Mouse (Mus musculus) CH12.LX (cell line): ENCODE results near the gene Gpr15.

ENCODE experiments used
- CHD1 ChIP-seq: IDR thresholded peaks from 2 replicates; pipeline ENCODE4 v1.6.1; 2012; ENCODE audit warnings: low read depth, low read length, improper control_type of control experiment, inconsistent platforms
- CTCF ChIP-seq, 2 experiments: IDR thresholded peaks in 1 of 2; conservative IDR thresholded peaks in 1 of 2; 2 replicates each; pipeline ENCODE4 v1.5.1; 2011 to 2012; ENCODE audit warnings: low read depth in 2 of 2, low read length in 2 of 2, improper control_type of control experiment in 1 of 2, inconsistent platforms in 1 of 2, mild to moderate bottlenecking in 1 of 2, moderate library complexity in 1 of 2
- EP300 ChIP-seq: IDR thresholded peaks from 2 replicates; pipeline ENCODE4 v1.6.1; 2011; ENCODE audit warnings: low read length, improper control_type of control experiment
- ETS1 ChIP-seq: conservative IDR thresholded peaks from 2 replicates; pipeline ENCODE4 v1.6.1; 2012; ENCODE audit warnings: low read depth, mild to moderate bottlenecking, inconsistent platforms, low read length, improper control_type of control experiment, moderate library complexity
- MAX ChIP-seq: IDR thresholded peaks from 2 replicates; pipeline ENCODE4 v1.6.1; 2011; ENCODE audit warnings: low read length, improper control_type of control experiment
- MXI1 ChIP-seq: IDR thresholded peaks from 2 replicates; pipeline ENCODE4 v1.6.1; 2011; ENCODE audit warnings: mild to moderate bottlenecking, low read depth, low read length, improper control_type of control experiment
- MYC ChIP-seq: IDR thresholded peaks from 2 replicates; pipeline ENCODE4 v1.6.1; 2011; ENCODE audit warnings: low read depth, mild to moderate bottlenecking, improper control_type of control experiment, low read length
- POLR2A ChIP-seq: IDR thresholded peaks from 2 replicates; pipeline ENCODE4 v1.6.1; 2011; ENCODE audit warnings: low read depth, mild to moderate bottlenecking, improper control_type of control experiment, low read length
- SIN3A ChIP-seq: IDR thresholded peaks from 2 replicates; pipeline ENCODE4 v1.6.1; 2012; ENCODE audit warnings: low read length, improper control_type of control experiment, inconsistent platforms
- TBP ChIP-seq: conservative IDR thresholded peaks from 2 replicates; pipeline ENCODE4 v1.6.1; 2011; ENCODE audit warnings: low read depth, low read length, improper control_type of control experiment
- TCF12 ChIP-seq: IDR thresholded peaks from 2 replicates; pipeline ENCODE4 v1.6.1; 2014; ENCODE audit warnings: low read depth, mild to moderate bottlenecking, inconsistent platforms, low read length, improper control_type of control experiment
- USF2 ChIP-seq: conservative IDR thresholded peaks from 2 replicates; pipeline ENCODE4 v1.6.1; 2011; ENCODE audit warnings: low read depth, low read length, improper control_type of control experiment
- ZKSCAN1 ChIP-seq: IDR thresholded peaks from 2 replicates; pipeline ENCODE4 v1.6.1; 2012; ENCODE audit warnings: low read depth, inconsistent platforms, low read length, improper control_type of control experiment, borderline replicate concordance
- ZNF384 ChIP-seq: IDR thresholded peaks from 2 replicates; pipeline ENCODE4 v1.6.1; 2012; ENCODE audit warnings: low read depth, low read length, improper control_type of control experiment, inconsistent platforms

DNA sequence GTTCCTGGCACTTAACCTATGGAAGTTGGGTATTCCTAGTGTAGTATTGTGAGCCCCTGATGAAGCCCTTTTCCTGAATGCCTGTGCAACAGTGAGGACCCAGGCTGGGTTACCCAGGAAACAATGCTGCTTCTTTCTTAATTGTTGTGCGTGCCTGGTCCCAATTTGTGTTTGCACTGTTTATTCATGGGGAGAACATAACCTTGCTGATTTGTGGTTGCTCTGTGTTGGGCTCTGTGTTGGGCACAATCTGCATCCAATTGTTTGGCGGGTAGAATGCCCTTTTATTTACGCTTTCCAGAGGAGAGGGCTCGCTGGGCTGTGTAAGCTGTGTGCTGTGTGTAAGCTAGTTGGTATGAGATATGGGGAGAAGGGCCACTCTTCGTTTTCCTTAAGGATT lies 41.4 kb downstream of the Gpr15 start:
- TF ChIP-seq CTCF (conservative IDR thresholded peaks at IDR 0.05 in 1 of 2, IDR thresholded peaks at IDR 0.05 in 1 of 2; ENCODE audit: low read depth in 2 of 2, low read length in 2 of 2) (no peak), SIN3A (no peak), ZKSCAN1 (no peak), EP300 (no peak), POLR2A (no peak), USF2 (no peak), ZNF384 (no peak), CHD1 (no peak), MYC (no peak), MXI1 (no peak), ETS1 (no peak), TBP (no peak), TCF12 (no peak), MAX (no peak)
